Comparison of ENCODE assay signal across 13 mouse cellular contexts in the genomic region with DNA sequence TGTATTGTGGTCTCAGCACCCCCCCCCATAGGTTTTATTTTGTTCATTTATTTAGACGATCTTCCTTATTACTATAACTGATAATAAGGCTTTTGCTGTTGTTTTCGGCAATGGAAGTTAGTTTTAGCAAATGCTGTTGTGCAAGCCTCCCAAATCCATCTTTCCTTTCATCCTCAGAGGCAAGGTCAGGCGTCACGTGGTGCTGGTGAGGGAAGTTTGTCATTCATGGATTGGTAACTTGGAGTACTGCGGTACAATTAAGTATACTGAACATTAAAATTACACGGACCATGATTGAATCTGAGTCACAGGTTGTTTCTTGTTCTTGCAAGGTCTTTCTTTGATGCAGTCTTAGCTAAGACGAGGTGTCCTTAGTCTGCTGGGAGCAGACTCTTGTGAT.
"Had no signal": no experiment of that assay in that cellular context is flagged by ENCODE, and none has a peak within 500 bp of the region (broad histone marks: within the 10 kb centered on the region; RNA-seq: fewer than 3 reads in every experiment).

No protein-coding gene starts in this region.

- DNase-seq: lung, adult 18-20 months; lung, embryonic 14.5 days; lung, postnatal 10 days; lung, postnatal 36 days; midbrain, embryonic 14.5 days; retina, postnatal 1 day; right cerebral cortex, adult 18-20 months; right cerebral cortex, postnatal 25 days; right cerebral cortex, postnatal 4 days; spleen, adult 18-20 months; thymus, adult 18-20 months; thymus, postnatal 14 days; thymus, postnatal 36 days had no signal
